Mouse (Mus musculus): ENCODE measurements at regions not wholly inside any gene's neighbourhood (a gene's known extent, or its start where the extent isn't known, plus 50 kb on each side); places are given as distances from the start of the nearest gene placed in this dataset.

GRCm38 (mm10) chr11:41533009-41533408, 467.6 kb downstream of the Gabrg2 start:
- no peak for DNase-seq (ENCODE audit: low spot score in 2 of 2)

DNA sequence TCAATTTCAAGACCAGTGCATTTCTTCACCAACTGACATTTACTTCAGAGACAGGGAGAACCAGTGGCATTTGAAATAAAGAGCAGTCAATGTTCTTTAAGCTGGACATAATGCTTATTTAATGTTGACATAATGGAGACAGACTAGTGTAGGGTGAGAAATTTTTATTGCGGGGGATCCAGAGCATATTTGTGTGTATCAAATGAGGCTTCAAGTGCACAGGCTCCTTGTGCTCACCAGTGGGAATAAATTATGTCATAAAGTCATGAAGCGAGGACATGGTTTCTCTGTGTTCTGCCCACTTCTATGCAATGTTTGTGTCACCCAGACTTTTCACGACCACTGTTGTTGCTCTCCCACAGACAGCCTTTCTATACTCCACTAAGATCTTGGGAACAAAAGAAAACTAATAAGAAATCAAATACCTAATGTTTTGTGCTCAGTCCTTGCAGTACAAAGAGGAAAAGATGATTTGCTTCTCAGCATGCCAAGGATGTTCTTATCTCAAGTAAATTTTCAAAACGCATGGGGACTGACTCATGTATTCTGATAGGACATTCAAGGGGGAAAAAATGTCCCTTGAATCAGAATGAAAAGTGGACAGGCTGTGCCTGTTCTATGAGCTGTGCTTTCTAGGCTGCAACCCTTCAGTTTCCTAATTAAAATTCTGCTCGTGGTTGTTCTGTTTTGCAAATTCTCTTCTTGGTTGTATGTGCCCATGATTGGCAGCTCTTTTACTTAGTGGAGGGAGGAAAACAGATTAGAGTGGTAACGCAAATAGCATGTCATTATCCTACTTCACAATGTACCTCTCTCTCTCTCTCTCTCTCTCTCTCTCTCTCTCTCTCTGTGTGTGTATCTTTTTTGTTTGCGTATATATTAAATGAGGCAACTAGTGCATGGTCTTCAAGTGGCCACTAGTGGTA, 468.4 kb downstream of the Gabrg2 start:
- peak in 1 of 2 experiments; percentile 2 for DNase-seq (ENCODE audit: low spot score in 2 of 2)

DNA sequence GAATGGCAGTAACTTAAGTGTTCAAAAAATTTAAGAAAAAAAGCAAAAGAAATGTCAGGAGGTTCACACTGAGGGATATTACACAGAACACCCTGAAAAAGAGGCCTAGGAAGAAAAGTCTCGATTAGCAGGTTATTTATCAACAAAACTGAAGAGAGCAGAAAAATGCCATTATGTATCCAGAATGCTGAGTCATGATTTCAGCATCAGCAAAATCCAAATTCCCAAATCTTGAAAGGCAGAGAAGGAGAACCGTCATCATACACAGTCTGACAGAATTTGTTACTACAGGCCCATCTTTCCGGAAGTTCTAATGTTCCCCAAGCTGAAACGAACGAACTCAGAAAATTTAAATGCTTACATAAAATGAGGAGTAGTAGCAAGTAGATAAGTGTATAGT, 475.7 kb downstream of the Gabrg2 start:
- no peak for DNase-seq (ENCODE audit: low spot score in 2 of 2)

- DNase-seq (ENCODE audit: low spot score in 2 of 2) = peak in 1 of 2 experiments; percentile 49
Measured at GRCm38 (mm10) chr11:41493277-41493676, 507.4 kb downstream of the Gabrg2 start.

- DNase-seq (ENCODE audit: low spot score in 2 of 2) = peak; percentile 59 to 63
Measured at GRCm38 (mm10) chr11:41491966-41492365, 508.7 kb downstream of the Gabrg2 start.

DNA sequence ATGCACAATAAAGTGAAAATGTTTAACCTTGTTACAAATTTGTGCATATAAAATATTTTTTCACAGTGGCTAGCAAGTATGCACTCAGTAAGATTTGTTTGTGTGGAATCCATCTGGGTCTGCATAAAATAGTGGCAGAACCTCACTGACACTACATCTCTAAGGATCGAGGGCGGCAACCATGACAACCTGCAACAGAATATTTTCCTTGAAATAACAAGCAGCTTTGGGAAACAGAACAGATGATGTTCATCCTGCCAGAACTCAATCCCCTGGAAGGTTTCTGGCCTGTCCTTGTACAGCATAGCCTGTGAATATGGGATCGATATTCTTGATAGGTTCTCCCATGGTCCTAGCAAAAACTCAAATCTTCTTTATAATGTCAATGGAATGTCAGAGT, 509.4 kb downstream of the Gabrg2 start:
- DNase-seq (ENCODE audit: low spot score in 2 of 2) = peak in 1 of 2 experiments; percentile 50

DNA sequence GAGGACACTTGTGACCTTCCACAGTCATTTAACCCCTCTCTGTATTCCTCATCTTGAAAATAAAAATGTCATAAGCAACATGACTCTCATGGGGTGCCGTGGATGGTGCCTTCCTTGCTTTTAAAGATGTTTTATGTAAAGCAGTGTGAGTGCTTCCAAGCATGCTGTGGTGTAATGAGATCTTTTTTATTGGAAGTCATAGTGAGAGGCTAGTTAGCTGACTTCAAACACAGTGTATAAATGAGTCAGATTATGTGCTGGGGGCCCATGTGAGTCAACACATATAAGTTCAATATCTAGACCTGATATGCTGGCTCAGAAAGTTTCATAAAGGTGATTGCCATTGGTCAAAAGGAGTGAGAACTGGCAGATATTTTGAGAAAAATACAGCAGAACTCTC, 516.8 kb downstream of the Gabrg2 start:
- no peak for DNase-seq (ENCODE audit: low spot score in 2 of 2)

DNA sequence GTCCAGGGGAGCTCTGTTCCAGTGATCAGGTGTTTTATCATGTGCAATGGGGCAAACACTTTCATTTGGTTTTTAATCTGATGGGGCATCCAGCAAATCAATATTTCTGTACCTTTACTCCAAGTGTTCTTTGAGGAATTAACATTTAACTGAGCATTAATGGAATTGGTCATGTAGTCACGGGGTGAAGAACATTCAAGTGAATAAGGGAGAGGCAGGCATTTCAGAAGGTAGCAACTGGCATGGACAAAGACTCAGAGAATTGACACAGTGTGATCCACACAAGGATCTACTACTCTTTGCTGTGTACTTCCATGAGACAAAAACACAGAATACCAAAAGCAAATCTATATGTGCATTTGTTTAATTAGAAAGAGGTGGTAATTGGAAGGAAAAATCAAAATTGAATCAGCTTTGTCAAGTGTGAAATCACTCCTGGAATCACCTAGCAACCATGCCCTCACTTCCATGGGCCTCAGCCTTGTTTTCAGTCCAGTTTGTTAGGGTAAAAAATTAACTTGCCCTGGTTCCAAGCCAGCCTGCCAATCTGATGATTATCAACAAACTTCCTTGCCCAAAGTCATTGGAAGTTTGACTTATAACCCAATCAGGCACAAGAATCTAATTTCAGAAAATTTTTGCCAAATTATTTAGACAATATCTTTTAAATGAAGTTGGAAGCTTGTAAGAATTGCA, 529.6 kb downstream of the Gabrg2 start:
- no peak for DNase-seq (ENCODE audit: low spot score in 2 of 2)

- no peak for DNase-seq (ENCODE audit: low spot score in 2 of 2)
Measured at GRCm38 (mm10) chr11:41467330-41467729, 533.3 kb downstream of the Gabrg2 start.

DNA sequence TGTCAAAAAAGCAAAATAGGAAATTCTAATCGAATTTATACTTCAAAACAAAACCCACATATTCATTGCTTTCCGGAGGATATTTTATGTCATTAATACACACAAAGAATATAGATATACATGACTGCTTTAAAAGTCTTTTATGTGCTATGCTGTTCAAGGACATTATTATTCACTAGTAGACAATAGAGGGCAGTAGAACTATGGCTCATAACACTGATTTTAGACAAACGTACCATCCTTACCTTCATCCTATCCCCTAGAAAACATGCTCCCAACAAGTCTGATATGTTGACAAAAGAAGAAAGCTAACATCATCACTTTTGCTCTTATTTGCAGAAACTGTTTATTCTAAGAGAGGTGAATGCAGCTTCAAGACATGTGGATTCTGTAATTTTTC, 566.8 kb downstream of the Gabrg2 start:
- DNase-seq (ENCODE audit: low spot score in 2 of 2) = no peak

DNA sequence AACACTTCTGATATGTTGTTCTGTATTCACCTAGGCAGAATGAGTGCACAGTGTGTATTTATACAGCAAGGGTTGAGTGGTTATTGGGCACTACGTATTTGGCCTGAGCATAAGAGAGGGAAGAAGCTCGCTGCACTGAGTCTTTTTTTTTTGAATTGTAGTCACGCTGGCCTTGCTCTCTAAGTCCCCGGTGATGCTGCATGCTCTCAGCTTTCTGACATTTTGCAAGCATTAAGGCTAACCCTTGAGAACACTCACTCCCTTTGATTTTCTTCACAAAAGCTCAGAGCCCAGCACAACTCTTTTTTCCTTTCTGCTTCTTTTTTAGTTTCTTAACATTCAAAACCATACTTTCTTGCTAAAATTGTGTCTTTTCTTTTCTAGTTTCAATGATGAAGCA, 575.1 kb downstream of the Gabrg2 start:
- no peak for DNase-seq (ENCODE audit: low spot score in 2 of 2)
